Mouse (Mus musculus) CH12.LX (cell line): ENCODE results near the gene Car4.

Source experiments
- CHD1 ChIP-seq: IDR thresholded peaks from 2 replicates; pipeline ENCODE4 v1.6.1; 2012; ENCODE audit warnings: low read depth, low read length, improper control_type of control experiment, inconsistent platforms
- CTCF ChIP-seq, 2 experiments: IDR thresholded peaks in 1 of 2; conservative IDR thresholded peaks in 1 of 2; 2 replicates each; pipeline ENCODE4 v1.5.1; 2011 to 2012; ENCODE audit warnings: low read depth in 2 of 2, low read length in 2 of 2, improper control_type of control experiment in 1 of 2, inconsistent platforms in 1 of 2, mild to moderate bottlenecking in 1 of 2, moderate library complexity in 1 of 2
- E2F4 ChIP-seq: IDR thresholded peaks from 2 replicates; pipeline ENCODE4 v1.6.1; 2011; ENCODE audit warnings: low read depth, low read length, improper control_type of control experiment; ENCODE audit not compliant: insufficient replicate concordance
- EP300 ChIP-seq: IDR thresholded peaks from 2 replicates; pipeline ENCODE4 v1.6.1; 2011; ENCODE audit warnings: low read length, improper control_type of control experiment
- JUND ChIP-seq: conservative IDR thresholded peaks from 2 replicates; pipeline ENCODE4 v1.6.1; 2011; ENCODE audit warnings: low read depth, low read length, improper control_type of control experiment
- KAT2A ChIP-seq: IDR thresholded peaks from 2 replicates; pipeline ENCODE4 v1.6.1; 2012; ENCODE audit warnings: low read length, improper control_type of control experiment, inconsistent platforms; ENCODE audit not compliant: insufficient replicate concordance
- NELFE ChIP-seq: IDR thresholded peaks from 2 replicates; pipeline ENCODE4 v1.6.1; 2011; ENCODE audit warnings: low read depth, low read length, improper control_type of control experiment
- POLR2A ChIP-seq: IDR thresholded peaks from 2 replicates; pipeline ENCODE4 v1.6.1; 2011; ENCODE audit warnings: low read depth, mild to moderate bottlenecking, improper control_type of control experiment, low read length
- RAD21 ChIP-seq: IDR thresholded peaks from 2 replicates; pipeline ENCODE4 v1.6.1; 2011; ENCODE audit warnings: low read depth, mild to moderate bottlenecking, low read length, improper control_type of control experiment, moderate library complexity
- USF1 ChIP-seq: IDR thresholded peaks from 2 replicates; pipeline ENCODE4 v1.6.1; 2014; ENCODE audit warnings: low read depth, mild to moderate bottlenecking, inconsistent platforms, low read length, improper control_type of control experiment
- ZKSCAN1 ChIP-seq: IDR thresholded peaks from 2 replicates; pipeline ENCODE4 v1.6.1; 2012; ENCODE audit warnings: low read depth, inconsistent platforms, low read length, improper control_type of control experiment, borderline replicate concordance
- ZMIZ1 ChIP-seq: IDR thresholded peaks from 2 replicates; pipeline ENCODE4 v1.6.1; 2012; ENCODE audit warnings: low read depth, mild to moderate bottlenecking, inconsistent platforms, low read length, improper control_type of control experiment
- ZNF384 ChIP-seq: IDR thresholded peaks from 2 replicates; pipeline ENCODE4 v1.6.1; 2012; ENCODE audit warnings: low read depth, low read length, improper control_type of control experiment, inconsistent platforms

DNA sequence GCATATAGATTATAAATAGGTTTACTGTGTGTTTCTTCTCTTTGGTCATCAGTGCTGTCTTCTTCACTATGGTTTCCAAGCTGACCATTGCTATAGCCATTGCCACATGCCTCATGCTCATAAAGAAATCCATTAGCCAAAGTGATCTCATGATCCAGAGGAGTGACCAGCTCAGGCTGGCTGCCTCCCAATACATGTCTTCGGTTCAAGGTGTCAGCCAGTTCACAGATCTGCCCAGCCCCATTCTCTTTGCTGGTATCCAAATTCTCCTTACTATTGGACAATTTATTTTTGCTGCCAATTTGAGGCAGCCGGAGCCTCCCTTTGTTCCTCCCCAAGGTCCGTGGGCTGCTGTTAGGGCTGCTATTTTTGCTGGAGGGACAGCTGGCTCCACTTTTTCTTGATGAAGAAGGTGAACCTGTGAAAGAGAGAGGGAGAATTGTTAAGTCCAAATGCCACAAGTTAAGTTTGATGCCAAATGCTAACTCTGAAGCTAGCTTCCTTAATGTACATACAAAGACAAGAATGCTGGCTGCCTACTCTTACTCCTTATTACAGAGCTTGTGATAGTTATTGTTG lies 30.8 kb downstream of the Car4 start:
- no peak for TF ChIP-seq POLR2A
- TF ChIP-seq EP300 = no peak
- TF ChIP-seq E2F4 = no peak
- TF ChIP-seq NELFE = no peak
- TF ChIP-seq CTCF (conservative IDR thresholded peaks at IDR 0.05 in 1 of 2, IDR thresholded peaks at IDR 0.05 in 1 of 2; ENCODE audit: low read depth in 2 of 2, low read length in 2 of 2) = no peak
- no peak for TF ChIP-seq RAD21
- no peak for TF ChIP-seq USF1
- no peak for TF ChIP-seq ZNF384
- no peak for TF ChIP-seq ZKSCAN1
- no peak for TF ChIP-seq KAT2A
- no peak for TF ChIP-seq ZMIZ1
- no peak for TF ChIP-seq JUND
- TF ChIP-seq CHD1 = no peak
